In genomic region chr5:28419640-28420265, GRCm38 (mm10) we compare ENCODE assay signal across 17 mouse cellular contexts. TPM values are rescaled to one million over a fixed set of nuclear protein-coding genes. Genes with fewer than 3 reads are reported as not detected.
DNase-seq lines count a peak whose midpoint lies in the region; ATAC-seq and TF ChIP-seq lines count a peak whose summit lies in the region.
"Had no signal": no experiment of that assay in that cellular context is flagged by ENCODE, and none has a peak within 500 bp of the region (broad histone marks: within the 10 kb centered on the region; RNA-seq: fewer than 3 reads in every experiment).

No protein-coding gene starts in this region.

- H3K9ac ChIP-seq in heart, postnatal 0 days (replicated peaks; ENCODE audit: low read depth, low read length), result no peak overlapping the region
- H3K9ac ChIP-seq in MEL (ENCODE audit: control insufficient read depth, low read depth, low read length, poor library complexity, severe bottlenecking), result no peak overlapping the region
- H3K9ac ChIP-seq in intestine, embryonic 16.5 days (ENCODE audit: low read depth, low read length), result no peak overlapping the region
- H3K9ac ChIP-seq: forebrain, embryonic 15.5 days had no signal

- no peak overlapping the region for H3K4me2 ChIP-seq in heart, postnatal 0 days (ENCODE audit: low read depth, low read length)
- H3K4me2 ChIP-seq in intestine, embryonic 16.5 days (ENCODE audit: low read depth, low read length), result no peak overlapping the region
- H3K4me2 ChIP-seq: forebrain, embryonic 15.5 days had no signal

- no peak for TF ChIP-seq RAD21 in MEL (IDR thresholded peaks at IDR 0.05; ENCODE audit: low read depth, low read length)

- DNase-seq in heart, postnatal 0 days (ENCODE audit: low spot score), result peak; percentile 23
- no peak for DNase-seq in heart, postnatal 36 days
- DNase-seq in MEL (ENCODE audit: low read depth, low spot score), result no peak
- DNase-seq in R1 (ENCODE audit: low read depth, low spot score), result peak; percentile 46
- DNase-seq in cerebellum, adult 8-10 months, result no peak
- DNase-seq: gastrocnemius, postnatal 10 days; kidney, adult 18-20 months; right cerebral cortex, adult 18-20 months; thymus, adult 2 months had no signal

- peak; percentile 78 for ATAC-seq in heart, postnatal 0 days (ENCODE audit: insufficient read depth, low read depth)
- peak; percentile 83 for ATAC-seq in intestine, embryonic 16.5 days
- no peak for ATAC-seq in granulocyte monocyte progenitor cell, adult 5-6 weeks (replicated peaks; ENCODE audit: poor library complexity, severe bottlenecking)
- ATAC-seq: forebrain, embryonic 15.5 days had no signal

- TF ChIP-seq POLR2A in MEL (IDR thresholded peaks at IDR 0.05; ENCODE audit: control insufficient read depth in 1 of 2, insufficient read depth in 1 of 2, low read depth in 1 of 2, low read length in 2 of 2, poor library complexity in 1 of 2), result no peak

- no peaks in the 10 kb centered on the region for H3K79me2 ChIP-seq in MEL (ENCODE audit: control insufficient read depth, insufficient read depth, low read length, poor library complexity)

- H3K27ac ChIP-seq in heart, postnatal 0 days (ENCODE audit: low read depth), result no peak overlapping the region
- H3K27ac ChIP-seq in MEL (ENCODE audit: control insufficient read depth, low read depth, low read length), result no peak overlapping the region
- H3K27ac ChIP-seq in intestine, embryonic 16.5 days (ENCODE audit: low read length), result no peak overlapping the region
- H3K27ac ChIP-seq: forebrain, embryonic 15.5 days; hindbrain, embryonic 10.5 days had no signal

- no peak overlapping the region for H3K4me3 ChIP-seq in heart, postnatal 0 days (ENCODE audit: low read depth, low read length)
- no peak overlapping the region for H3K4me3 ChIP-seq in MEL (ENCODE audit: control insufficient read depth in 1 of 2, insufficient read depth in 1 of 2, low read depth in 2 of 2, low read length in 2 of 2)
- no peak overlapping the region for H3K4me3 ChIP-seq in intestine, embryonic 16.5 days (ENCODE audit: low read length)
- H3K4me3 ChIP-seq: forebrain, embryonic 15.5 days; hindbrain, embryonic 10.5 days had no signal

- H3K36me3 ChIP-seq in heart, postnatal 0 days (replicated peaks; ENCODE audit: control insufficient read depth, insufficient read depth, low read length), result peaks cover 47% of the 10 kb centered on the region
- H3K36me3 ChIP-seq in MEL (ENCODE audit: control insufficient read depth in 1 of 2, insufficient read depth in 2 of 2, low read length in 2 of 2), result peaks cover 0 to 3% of the 10 kb centered on the region in 2 experiments; a peak in 2 of 4 replicates
- H3K36me3 ChIP-seq in intestine, embryonic 16.5 days (ENCODE audit: control insufficient read depth, insufficient read depth, low read length), result peaks cover 8% of the 10 kb centered on the region; the same call in 1 of the 2 replicates

- no peaks in the 10 kb centered on the region for H3K9me3 ChIP-seq in heart, postnatal 0 days (replicated peaks; ENCODE audit: control insufficient read depth, low read length)
- H3K9me3 ChIP-seq in MEL (replicated peaks; ENCODE audit: insufficient read depth, low read length), result no peaks in the 10 kb centered on the region
- no peaks in the 10 kb centered on the region for H3K9me3 ChIP-seq in intestine, embryonic 16.5 days (ENCODE audit: control insufficient read depth, low read length)
- H3K9me3 ChIP-seq: forebrain, embryonic 15.5 days; hindbrain, embryonic 10.5 days had no signal

- intact Hi-C loops in heart, postnatal 36 days (cut with DNase I), result no loop called here

- H3K27me3 ChIP-seq in heart, postnatal 0 days (ENCODE audit: control insufficient read depth, insufficient read depth, low read length), result no peaks in the 10 kb centered on the region
- H3K27me3 ChIP-seq in MEL (ENCODE audit: control insufficient read depth in 1 of 2, insufficient read depth in 2 of 2, low read length in 2 of 2), result no peaks in the 10 kb centered on the region
- no peaks in the 10 kb centered on the region for H3K27me3 ChIP-seq in intestine, embryonic 16.5 days (replicated peaks; ENCODE audit: control insufficient read depth, insufficient read depth, low read length)
- H3K27me3 ChIP-seq: forebrain, embryonic 15.5 days had no signal

- 64% methylated on average over 12 of the region's 12 CpGs for WGBS in heart, postnatal 0 days
- 78% methylated on average over 12 of the region's 12 CpGs for WGBS in intestine, embryonic 16.5 days

- H3K4me1 ChIP-seq in heart, postnatal 0 days (ENCODE audit: control insufficient read depth, insufficient read depth), result no peaks in the 10 kb centered on the region
- H3K4me1 ChIP-seq in MEL (ENCODE audit: control insufficient read depth in 1 of 2, insufficient read depth in 2 of 2, low read length in 2 of 2), result no peaks in the 10 kb centered on the region
- H3K4me1 ChIP-seq in intestine, embryonic 16.5 days (ENCODE audit: control insufficient read depth, insufficient read depth, low read length), result no peaks in the 10 kb centered on the region
- H3K4me1 ChIP-seq: forebrain, embryonic 15.5 days; hindbrain, embryonic 10.5 days had no signal

- TF ChIP-seq CTCF in heart, postnatal 0 days (IDR thresholded peaks at IDR 0.05; ENCODE audit: low read depth), result no peak
- TF ChIP-seq CTCF in MEL (IDR thresholded peaks at IDR 0.05 in 2 of 3, conservative IDR thresholded peaks at IDR 0.05 in 1 of 3; ENCODE audit: control insufficient read depth in 1 of 3, insufficient read depth in 1 of 3, low read depth in 2 of 3, low read length in 3 of 3, poor library complexity in 1 of 3, severe bottlenecking in 1 of 3), result no peak

- no peak for TF ChIP-seq EP300 in heart, postnatal 0 days (IDR thresholded peaks at IDR 0.05; ENCODE audit: low read depth)
- TF ChIP-seq EP300 in MEL (IDR thresholded peaks at IDR 0.05; ENCODE audit: low read depth in 1 of 2, low read length in 2 of 2), result no peak

TF ChIP-seq in MEL, 35 proteins besides CTCF, POLR2A, EP300 and RAD21:
- TF ChIP-seq POLR2AphosphoS2 (IDR thresholded peaks at IDR 0.05; ENCODE audit: low read length) (0 out of 2 replicates have a peak, but pooled peaks have one; percentile 14), ETS1 (IDR thresholded peaks at IDR 0.05; ENCODE audit: low read depth, low read length) (no peak), MAX (IDR thresholded peaks at IDR 0.05; ENCODE audit: low read length) (no peak), GABPA (IDR thresholded peaks at IDR 0.05; ENCODE audit: low read depth, low read length) (no peak), MYB (IDR thresholded peaks at IDR 0.05; ENCODE audit: low read depth, low read length) (no peak)

RNA-seq across cellular contexts. Expression of gene Shh, which starts 47.3 kb away (rescaled TPM):
- 0.38 TPM in 1 of 2 replicates, not detected in the other for total RNA-seq in heart, postnatal 0 days (2014; rRNA removed; ENCODE audit: low replicate concordance)
- polyA plus RNA-seq in heart, postnatal 0 days (2015; fragmentation: Nextera tagmentation; extraction: Ambion mirVana), result not detected in 2 replicates
- not detected for total RNA-seq in heart, postnatal 36 days (2021)
- not detected in 2 replicates for total RNA-seq in MEL (2012; rRNA removed)
- polyA plus RNA-seq in MEL (2012; ENCODE audit: insufficient read depth in 1 of 2, insufficient read length in 2 of 2, low read depth in 1 of 2, low replicate concordance in 2 of 2, missing spikeins in 1 of 2), result not detected
- 2.8 TPM in 2 replicates for polyA plus RNA-seq in intestine, embryonic 16.5 days (2015; fragmentation: Nextera tagmentation; extraction: Ambion mirVana)
- not detected in 2 replicates for total RNA-seq in granulocyte monocyte progenitor cell, adult 5-6 weeks (2014; fragmentation: Nextera tagmentation)
- not detected in 2 replicates for total RNA-seq in granulocyte monocyte progenitor cell, adult 5-6 weeks (2017)
- total RNA-seq: common myeloid progenitor, adult 5-6 weeks; gastrocnemius, postnatal 10 days; megakaryocyte, adult 5-6 weeks; neutrophil, adult 5-6 weeks had no signal
- polyA plus RNA-seq: liver, embryonic 16.5 days had no signal

Comparison
In these comparisons a context has a peak if more than half of its experiments do, and no peak if none do; other contexts are left out.
1. DNase-seq: peak in heart, postnatal 0 days (single experiment) and R1 (single experiment); none in heart, postnatal 36 days (0 of 2), MEL (single experiment) and cerebellum, adult 8-10 months (single experiment).